Mouse (Mus musculus) WW6 (cell line): ENCODE measurements at regions not wholly inside any gene's neighbourhood (a gene's known extent, or its start where the extent isn't known, plus 50 kb on each side); places are given as distances from the start of the nearest gene placed in this dataset.

Experiments used
- DNase-seq: peaks from one replicate; pipeline ENCODE4 v3.0.0-alpha.2; 2013; ENCODE audit warnings: low read depth, low spot score

- no peak for DNase-seq
These were observed 570.2 kb upstream of the Gm10306 start for GRCm38 (mm10) chr4:93986189-93986588.

GRCm38 (mm10) chr4:93990273-93990869, 566.0 kb upstream of the Gm10306 start:
- DNase-seq = no peak

GRCm38 (mm10) chr4:94005818-94006217, 550.5 kb upstream of the Gm10306 start:
- DNase-seq = no peak

GRCm38 (mm10) chr4:94007088-94007768, 549.1 kb upstream of the Gm10306 start:
- DNase-seq = no peak

- no peak for DNase-seq
These were observed 540.6 kb upstream of the Gm10306 start for GRCm38 (mm10) chr4:94015713-94016112.

GRCm38 (mm10) chr4:94017702-94018101, 538.6 kb upstream of the Gm10306 start:
- no peak for DNase-seq

- no peak for DNase-seq
These were observed 506.6 kb upstream of the Gm10306 start for GRCm38 (mm10) chr4:94049629-94050310.

GRCm38 (mm10) chr4:94052249-94053162, 503.8 kb upstream of the Gm10306 start:
- no peak for DNase-seq

GRCm38 (mm10) chr4:94073178-94073870, 483.0 kb upstream of the Gm10306 start:
- no peak for DNase-seq

- no peak for DNase-seq
These were observed 473.5 kb upstream of the Gm10306 start for GRCm38 (mm10) chr4:94082839-94083238.

- DNase-seq = no peak
These were observed 462.0 kb upstream of the Gm10306 start for GRCm38 (mm10) chr4:94094379-94094778.

- DNase-seq = no peak
These were observed 449.4 kb upstream of the Gm10306 start for GRCm38 (mm10) chr4:94106941-94107340.

GRCm38 (mm10) chr4:94116881-94117280, 439.5 kb upstream of the Gm10306 start:
- no peak for DNase-seq

- DNase-seq = peak; percentile 36
These were observed 432.2 kb upstream of the Gm10306 start for GRCm38 (mm10) chr4:94124177-94124576.

GRCm38 (mm10) chr4:94137921-94138320, 418.4 kb upstream of the Gm10306 start:
- DNase-seq = no peak

GRCm38 (mm10) chr4:94144901-94145801, 411.2 kb upstream of the Gm10306 start:
- DNase-seq = no peak

GRCm38 (mm10) chr4:94147964-94148533, 408.3 kb upstream of the Gm10306 start:
- DNase-seq = no peak

- no peak for DNase-seq
These were observed 407.3 kb upstream of the Gm10306 start for GRCm38 (mm10) chr4:94149056-94149455.

GRCm38 (mm10) chr4:94160620-94161019, 395.7 kb upstream of the Gm10306 start:
- DNase-seq = no peak

- no peak for DNase-seq
These were observed 383.2 kb upstream of the Gm10306 start for GRCm38 (mm10) chr4:94173096-94173495.
